Mouse (Mus musculus) cerebellum, adult 8-10 months (tissue): ENCODE data around the gene Fam228b.
"Not testable (repeated sequence)": the region's sequence is repeated elsewhere in the genome, so short reads cannot be mapped to it uniquely, and the experiment has no call there.

Experiments used
- DNase-seq: peaks from one replicate; pipeline ENCODE4 v3.0.0; 2022

Gene Fam228b

DNA sequence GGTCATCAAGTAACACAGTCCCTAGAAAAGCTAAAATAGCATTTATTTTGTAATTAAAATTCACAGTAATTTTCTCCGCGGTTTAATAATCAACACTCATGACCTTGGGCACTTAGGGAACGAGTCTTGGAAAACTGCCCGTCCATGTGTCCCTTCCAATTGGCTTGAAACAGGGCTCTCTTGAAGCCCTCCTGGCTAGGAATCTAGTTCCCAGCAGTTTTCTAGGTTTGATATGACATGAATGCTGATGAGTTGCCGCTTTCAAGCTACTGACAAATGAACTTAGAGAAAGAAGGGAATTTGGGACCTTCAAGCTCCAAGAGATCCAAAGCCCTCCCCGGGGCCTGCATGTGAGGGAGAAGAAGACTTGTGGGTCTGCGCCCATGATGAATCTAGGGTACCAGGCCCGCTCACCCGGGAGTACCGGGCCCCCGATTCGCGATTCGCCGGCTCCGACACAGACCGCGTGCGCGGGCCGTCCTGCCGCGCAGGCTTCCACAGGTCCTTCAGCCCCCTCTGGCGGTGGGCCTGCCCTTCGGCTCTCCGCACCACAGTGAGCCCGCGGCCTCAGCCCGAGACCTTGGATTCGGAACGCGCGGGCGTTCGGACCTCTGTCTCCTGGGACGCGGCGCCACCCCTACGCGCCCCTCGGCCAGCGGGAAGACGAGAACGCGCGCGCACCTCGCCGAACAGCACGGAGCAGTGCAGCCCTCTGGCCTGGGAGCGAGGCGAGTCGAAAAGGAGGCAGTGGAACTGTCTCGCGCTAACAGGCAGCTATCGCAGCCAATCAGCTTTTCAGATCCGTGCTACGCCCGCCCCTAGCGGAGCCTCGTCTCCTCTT, at the start of gene Fam228b, which contains the start of gene Pfn4:
TSS of gene Fam228b (minus strand) at position 776 of the 841 bp plus-strand sequence.
TSS of gene Pfn4 (plus strand) at position 531 of the 841 bp plus-strand sequence.
- DNase-seq: peak; percentile 99

DNA sequence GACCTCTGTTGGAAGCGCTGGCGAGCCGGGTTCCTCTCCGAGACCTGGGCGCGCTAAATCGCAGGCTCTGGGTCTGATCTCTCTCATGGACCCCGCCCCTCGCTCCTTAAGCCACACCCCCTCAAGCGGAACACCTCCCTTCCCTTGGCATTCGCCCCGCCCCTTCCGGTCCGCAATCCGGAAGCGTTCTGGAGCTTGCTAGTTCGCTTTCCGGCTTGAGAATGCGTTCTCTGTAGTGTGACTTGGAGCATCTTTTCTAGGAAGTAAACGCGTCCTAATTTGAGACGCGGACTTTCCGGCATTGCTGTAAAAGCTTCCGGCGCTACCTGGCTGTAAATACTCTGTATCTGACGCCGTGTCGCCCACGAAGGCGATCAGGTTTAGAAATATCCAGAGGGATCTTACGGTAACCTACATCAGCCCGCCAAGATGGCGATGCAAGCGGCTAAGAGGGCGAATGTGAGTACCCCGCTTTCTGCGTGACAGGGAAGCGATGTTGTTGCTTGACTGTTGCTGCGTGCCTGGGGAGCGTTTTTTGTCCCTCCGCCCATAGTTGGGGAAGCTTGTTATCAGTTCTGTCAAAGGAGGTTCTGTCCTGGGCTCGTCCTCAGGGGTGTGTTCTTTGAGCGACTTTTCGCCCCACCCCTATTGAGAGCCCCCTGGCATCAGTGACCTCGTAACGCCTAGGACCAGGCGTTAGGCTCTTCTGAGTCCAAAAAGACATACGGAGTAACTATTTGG, 48.5 kb upstream of the Fam228b start, which contains the start of gene Sf3b6:
TSS of gene Sf3b6 (plus strand) at position 184 of the 741 bp plus-strand sequence.
- peak; percentile 99 for DNase-seq

DNA sequence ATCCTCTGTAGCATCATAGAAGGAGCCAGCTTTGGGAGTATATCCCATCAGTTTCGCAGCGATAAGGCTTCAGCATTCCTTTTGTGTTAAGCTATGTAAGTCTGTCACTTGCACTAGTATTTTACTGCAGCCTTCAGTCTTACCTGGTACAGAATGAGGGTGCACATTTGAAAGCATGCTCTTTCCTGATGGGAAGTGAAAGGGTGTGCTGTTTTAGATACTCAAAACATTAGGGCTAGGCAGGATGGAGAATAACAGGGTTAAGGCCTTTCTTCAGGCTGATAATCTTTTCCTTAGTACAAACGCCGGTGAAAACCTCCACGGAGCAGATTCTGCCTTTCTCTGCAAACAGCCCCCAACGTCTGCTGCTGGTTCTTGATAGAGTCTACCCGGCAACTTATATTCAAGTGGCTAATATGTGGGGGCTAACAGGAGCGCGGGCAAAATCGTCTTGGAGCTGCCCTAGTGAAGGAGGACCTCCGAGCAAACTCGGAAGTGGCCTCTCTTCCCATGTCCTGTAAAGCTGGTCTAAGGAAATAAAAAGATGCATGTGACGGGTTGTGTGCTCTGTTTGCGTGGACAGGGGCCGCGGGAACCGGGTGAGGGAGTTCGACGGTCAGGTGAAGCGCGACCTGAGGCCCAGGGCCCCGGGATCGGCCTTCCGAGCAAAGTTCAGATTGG, 47.8 kb upstream of the Fam228b start:
- no peak for DNase-seq

DNA sequence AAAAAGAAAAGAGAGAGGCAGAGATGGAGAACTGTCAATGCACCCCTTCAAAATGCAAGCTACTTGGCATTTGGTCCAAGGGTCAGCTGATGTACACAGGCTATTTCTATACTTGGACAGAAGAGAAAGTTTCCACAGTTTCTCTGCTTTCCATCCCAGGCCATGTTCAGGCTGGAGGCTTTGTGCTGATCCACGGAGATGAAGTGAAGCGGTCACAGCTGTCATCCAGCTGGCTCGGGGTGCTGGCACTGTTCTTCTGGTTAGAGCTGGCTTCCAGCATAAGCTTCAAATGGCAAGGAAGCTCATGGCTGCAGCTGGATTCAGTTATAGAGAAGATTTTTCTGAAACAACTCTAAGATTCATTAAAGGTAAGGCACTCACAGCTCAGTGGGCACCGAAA, 44.6 kb upstream of the Fam228b start:
- no peak for DNase-seq

DNA sequence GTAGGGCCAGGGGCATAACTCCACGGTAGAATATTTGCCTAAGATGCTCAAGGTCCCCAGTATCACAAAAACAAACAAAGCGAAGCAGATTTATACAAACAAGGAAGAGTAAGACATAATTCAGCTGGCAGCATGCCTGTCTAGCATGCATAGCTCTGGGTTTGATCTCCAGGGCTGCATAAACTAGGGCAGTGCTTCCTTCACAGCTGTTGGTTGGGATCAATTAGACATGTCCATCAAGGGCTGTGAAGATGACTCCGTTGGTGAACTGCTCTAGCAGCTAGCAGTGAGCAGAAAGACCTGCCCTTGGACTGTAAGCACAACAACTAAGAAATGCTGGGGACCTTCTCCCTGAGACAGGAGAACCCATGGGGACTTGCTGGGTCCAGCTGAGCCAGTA, 42.6 kb upstream of the Fam228b start:
- DNase-seq: no peak

DNA sequence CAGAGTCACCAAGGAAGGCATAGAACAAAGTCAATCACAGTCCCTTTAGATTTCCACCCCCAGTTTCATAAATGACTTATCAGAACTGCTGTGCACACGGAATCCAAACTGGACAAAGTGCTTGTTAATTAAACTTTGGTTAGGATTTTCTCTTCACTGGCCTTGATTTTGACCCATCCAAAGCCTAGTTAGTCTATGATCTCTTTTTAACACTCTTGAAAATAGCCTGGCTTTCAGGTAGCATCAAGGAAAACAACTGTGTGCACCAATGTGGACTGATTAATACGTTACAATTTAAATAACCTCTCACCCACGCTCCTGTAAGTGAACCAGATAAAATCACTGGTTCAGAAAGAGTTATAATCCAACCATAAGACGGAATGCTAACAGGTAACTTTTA, 42.0 kb upstream of the Fam228b start:
- DNase-seq: no peak

DNA sequence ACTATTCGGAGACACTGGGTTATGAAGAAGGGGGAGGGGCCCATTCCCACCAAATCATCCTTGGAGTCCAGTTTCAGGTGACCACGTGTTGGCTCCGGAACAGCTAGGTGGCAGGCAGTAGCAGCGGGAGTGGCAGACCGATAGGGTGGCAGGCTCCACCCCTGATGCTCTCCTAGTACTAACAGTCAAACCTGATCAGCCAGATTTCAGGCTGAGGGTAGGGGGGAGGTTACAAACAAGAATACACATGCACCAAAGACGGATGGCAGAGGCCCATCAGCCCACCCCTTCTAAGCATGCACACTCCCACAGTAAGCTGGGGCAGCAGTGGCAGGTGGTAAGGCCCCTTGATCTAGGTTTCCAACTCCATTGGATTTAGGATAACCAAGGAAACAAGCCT, 28.4 kb upstream of the Fam228b start:
- not testable (repeated sequence) for DNase-seq

DNA sequence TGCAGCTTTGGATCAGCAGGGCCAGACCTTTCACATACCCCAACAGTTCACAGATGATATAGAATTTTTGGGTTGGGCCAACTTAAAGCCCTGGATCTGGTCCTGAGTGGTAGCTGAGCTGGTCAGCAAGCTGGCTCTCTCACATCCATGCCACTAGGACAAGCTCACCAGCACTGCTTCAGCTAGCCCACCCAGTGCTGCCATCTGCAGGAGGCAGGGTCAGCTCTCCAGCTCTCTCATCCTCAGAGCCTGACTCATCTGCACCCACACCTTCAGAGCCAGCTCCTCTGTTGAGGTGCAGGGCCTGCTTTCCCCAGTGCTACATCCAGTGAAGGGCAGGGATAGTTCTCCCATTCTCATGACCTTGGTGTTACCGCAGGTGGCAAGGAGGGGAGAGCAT, 24.7 kb upstream of the Fam228b start:
- no peak for DNase-seq

DNA sequence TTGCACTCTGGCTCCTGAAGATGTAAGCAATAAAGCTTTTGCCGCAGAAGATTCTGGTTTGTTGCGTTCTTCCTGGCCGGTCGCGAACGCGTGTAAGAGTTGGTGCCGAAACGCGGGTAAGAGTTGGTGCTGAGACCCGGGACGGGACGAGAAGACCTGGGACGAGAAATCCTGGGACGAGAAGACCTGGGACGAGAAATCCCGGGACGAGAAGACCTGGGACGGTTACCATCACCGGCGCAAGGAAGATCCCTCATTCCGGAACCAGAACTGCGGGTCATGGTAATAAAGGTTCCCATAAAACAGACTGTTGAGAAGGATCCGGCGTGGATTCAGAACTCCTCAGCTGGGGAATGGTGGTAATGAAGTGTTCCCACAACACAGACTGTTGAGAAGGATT, 19.1 kb upstream of the Fam228b start:
- DNase-seq: not testable (repeated sequence)

DNA sequence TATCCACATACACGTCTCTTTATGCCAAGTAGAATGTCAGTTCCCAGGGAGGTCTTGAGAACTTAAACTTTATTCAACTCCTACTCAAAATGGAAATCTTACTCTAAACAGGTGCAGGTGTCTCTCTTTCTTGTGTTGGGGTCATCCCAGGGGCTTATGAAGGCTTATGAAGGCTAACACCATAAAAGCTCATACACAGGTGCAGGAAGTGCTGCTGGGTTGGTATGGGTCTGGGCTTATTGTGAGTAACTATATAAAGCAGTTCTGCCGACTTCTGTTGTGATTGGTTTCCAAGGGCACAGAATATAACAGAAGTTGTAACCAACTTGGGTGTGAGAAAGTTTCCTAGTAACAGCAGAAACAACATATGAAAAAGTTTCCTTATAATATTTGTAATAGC, 15.4 kb upstream of the Fam228b start:
- no peak for DNase-seq

DNA sequence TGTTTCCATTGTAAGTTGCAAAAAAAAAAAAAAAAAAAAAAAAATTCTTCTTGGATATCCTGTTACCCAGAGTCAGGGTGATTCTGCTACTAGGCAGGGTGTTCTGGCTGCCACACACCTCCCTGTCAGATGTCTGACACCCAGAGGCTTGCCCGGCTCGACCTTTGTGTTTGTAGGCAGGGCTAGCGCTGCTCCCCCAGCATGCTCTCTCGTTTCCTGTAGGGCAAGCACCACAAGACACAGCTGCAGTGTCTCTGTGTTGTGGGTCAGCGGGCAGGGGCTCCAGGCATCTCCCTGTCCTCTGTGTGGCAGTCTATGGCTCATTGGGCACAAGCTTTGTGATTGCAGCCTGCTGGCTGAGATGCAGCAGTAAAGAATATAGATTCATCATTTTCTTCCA, 14.5 kb upstream of the Fam228b start:
- no peak for DNase-seq

DNA sequence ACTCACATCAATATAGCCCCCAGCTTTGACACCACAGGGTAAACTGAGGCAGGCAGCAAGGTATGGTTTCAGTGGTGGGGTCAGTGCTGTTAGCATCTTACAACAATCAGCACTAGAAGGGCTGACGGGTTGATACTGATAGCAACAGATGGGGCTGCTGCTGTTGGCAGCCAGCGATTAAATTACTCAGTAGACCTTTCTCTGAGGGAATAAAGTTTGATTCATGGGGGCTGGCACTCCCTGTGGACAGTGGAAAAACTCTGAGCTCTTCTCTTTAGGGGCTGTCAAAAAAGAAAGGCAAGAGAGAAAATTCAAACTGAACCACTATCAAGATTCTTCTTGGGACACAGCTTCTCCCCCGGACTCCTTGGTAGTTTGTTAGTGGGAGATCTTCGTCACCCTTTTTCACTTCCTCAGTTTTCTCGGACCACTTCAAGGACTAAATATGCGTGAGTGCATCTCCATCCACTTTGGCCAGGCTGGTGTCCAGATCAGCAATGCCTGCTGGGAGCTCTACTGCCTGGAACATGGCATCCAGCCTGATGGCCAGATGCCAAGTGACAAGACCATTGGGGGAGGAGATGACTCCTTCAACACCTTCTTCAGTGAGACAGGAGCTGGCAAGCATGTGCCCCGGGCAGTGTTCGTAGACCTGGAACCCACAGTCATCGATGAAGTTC, 12.8 kb upstream of the Fam228b start:
- not testable (repeated sequence) for DNase-seq

DNA sequence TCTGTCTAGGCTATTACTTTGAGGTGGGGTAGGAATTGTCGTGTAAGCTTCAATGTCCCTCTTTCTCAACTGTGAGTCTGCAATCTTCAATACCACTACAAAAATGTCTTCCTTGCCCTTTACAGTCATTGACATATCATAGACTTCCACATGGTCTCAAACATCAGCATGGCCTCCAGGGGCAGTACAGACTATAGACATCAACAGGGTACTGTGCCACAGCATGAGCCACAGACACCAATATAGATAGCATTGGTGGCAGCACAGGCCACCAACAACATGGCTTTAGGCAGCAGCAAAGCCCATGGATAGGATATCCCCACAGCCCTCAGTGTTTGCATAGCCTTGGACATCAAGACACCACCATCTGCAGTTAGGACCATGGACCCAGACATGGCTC, 12.2 kb upstream of the Fam228b start:
- no peak for DNase-seq

DNA sequence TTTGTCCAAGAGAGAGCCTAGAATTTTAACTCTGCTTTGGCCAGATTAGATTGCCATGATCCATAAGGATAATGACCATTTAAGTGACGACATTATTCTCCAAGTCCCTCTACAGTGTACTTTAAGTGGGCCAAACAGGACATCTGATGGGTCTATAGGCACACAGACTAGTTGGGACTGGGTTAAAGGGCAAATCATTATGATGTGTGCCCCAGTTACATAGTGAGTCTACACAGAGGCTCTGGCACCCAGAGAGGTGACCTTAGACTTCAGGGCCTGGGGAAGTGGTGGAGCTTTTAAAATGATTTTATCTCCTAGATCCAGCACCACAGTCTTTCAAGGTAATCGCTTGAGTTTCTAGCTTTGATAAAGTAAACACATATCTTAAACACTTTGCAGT, 11.2 kb upstream of the Fam228b start:
- no peak for DNase-seq

DNA sequence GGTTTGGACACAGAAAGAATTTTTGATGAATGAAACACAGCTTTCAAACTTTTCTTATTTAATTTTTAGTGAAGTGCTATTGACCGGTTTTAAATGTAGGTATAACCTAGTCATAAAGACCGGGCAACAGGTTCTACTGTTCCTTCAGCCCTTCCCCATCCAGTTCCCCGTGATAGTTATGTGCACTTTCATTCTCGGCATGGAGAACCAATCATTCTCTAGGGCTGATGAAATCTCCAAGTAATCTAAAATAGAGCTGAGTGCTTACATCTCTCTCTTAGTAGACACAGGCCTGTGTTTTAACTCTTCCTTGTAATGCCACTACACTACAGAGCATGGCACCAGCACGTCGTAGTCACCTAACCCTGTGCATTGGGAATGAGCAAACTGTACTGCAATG, 8.7 kb upstream of the Fam228b start:
- DNase-seq: no peak

DNA sequence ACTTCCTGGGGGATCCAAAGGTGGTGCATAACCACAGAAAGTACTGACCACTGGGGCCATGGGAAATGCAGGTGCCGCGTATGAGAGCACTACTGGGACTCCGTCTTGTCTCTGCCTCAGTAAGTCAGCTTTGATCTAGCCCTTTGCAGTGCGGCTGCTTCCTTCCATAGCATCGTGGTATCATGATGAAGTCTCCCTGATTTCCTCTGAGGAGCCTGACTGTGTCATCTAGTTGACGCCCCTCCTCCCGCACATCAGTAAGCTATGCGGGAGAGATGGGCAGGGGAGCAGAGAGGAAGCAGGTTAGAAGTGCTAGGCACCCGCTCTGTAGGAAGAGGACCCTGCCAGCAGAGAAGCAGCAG, 6.5 kb upstream of the Fam228b start:
- DNase-seq: no peak

DNA sequence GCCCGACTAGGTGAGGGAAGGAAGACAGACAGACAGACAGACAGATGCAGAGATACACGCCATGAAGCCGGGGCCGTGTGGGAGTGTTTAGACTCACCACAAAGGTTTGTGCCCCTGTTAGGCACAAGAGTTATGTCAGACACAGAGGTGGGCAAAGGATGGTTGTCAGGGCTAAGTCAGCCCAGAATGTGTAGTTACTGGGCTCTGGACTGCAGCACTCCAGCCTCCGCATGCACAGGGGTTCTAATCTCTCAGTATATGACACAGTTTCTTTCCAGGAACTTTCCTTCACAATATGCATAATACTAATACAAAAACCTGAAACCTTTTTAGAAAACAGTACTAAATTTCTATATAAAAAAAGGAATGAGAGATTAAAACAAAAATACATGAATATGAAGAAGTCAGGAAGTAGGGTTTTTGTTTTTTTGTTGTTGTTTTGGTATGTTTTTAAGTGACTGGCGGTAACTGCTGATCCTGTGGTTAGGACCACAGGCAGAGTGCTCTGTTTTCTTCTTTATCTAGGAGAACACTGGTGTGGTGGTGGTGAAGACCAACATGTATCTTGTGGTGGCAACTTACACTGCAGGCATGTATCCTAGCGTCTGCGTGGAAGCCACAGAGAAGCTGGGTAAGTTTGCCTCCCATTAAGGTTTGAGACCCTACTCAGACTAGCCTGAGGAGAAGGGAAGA, 6.0 kb upstream of the Fam228b start:
- no peak for DNase-seq

DNA sequence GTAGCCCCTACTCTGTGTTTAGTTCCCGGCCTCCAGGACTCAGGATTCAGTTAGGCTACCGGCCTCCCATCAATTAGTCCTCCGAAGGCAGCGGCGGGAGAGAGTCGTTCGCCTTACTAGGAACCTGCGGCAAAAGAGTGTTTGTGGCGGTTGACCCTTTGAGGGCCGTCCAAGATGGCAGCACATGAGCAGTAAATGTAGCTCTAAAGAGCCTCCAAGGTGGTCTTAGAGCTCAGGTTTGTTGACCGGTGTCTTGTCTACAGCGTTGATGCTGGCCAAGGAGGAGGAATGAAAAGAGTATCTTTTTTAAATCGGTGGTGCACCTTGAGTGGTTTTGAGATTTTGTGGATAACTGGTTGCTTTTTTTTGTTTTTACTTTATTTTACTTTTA, 261 bp upstream of the Fam228b start:
- DNase-seq: no peak

DNA sequence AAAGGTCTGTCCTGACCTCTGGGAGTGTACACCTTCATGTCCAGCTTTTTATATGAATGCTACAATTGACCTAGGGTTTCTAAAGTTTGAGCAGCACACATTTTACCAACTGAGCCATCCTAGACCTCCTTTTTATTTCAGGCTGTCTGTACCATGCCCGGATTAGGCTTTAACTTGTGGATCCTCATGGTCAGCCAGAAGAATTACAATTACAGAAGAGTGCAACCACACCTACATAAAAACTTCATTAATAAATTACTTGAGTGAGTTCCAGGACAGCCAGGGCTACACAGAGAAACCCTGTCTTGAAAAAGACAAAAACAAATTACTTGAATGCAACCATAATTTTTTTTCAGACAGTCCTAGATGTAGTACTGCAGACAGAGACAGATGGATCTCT, 12.0 kb downstream of the Fam228b start:
- no peak for DNase-seq

DNA sequence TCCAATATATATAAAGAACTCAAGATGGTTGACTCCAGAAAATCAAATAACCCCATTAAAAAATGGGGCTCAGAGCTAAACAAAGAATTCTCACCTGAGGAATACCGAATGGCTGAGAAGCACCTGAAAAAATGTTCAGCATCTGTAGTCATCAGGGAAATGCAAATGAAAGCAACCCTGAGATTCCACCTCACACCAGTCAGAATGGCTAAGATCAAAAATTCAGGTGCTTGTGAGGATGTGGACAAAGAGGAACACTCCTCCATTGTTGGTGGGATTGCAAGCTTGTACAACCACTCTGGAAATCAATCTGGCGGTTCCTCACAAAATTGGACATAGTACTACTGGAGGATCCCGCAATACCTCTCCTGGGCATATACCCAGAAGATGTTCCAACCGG, 14.6 kb downstream of the Fam228b start:
- DNase-seq: not testable (repeated sequence)

DNA sequence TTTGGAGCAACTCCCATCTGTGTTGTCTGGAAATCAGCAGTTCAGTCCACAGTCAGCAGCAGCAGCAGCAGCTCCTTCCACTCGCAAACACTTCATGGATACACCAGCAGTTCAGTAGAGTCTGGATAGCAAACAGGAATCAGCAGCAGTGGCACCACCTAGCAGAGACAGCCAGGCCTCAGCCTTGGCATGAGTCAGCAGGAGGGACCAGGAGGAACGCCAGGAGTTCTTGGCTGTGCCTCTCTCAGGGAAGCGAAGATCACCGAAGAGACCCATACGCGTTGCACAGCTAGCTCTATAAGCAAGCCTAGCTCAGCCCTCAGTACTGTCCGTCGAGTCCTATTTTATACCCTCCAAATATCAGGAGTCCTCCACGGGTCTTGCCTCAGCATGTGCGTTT, 24.6 kb downstream of the Fam228b start:
- DNase-seq: no peak

DNA sequence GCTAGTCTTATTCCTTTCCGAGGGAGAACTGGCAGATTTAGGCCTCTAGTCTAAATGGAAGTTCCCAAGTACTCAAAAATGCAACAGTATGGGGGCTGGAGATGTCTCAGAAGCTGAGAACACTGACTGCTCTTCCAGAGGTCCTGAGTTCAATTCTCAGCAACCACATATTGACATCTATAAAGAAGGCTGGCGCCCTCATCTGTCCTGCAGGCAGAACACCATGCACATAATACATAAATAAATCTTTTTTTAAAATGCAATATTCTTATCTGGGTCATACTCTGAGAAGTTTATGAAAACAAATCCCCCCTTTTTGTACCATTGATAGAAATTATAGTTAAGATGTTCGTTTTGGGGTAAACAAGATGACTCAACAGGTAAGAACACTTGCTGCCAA, 26.9 kb downstream of the Fam228b start:
- no peak for DNase-seq
